Mouse (Mus musculus): ENCODE measurements at regions not wholly inside any gene's neighbourhood (a gene's known extent, or its start where the extent isn't known, plus 50 kb on each side); places are given as distances from the start of the nearest gene placed in this dataset.

DNA sequence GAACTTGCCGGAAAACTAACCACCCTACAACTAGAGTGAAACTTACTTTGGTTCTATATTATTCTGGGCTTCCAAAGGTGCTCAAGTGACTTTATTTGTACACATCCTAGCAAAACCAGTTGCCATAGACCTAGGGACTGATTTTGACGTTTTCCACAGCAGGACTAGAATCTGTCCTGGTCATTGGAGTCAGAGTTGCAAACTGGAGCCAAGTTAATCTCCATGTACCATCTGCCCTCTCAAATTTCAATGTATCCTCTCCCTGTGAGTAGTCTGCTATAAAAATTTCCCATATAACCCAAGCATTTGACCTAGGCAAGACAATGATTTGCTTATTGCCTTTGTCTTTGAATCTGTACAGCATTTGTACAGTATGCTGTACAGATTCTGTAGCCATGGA is 252.4 kb downstream of the 9330182O14Rik start:
- H3K36me3 ChIP-seq (ENCODE audit: control insufficient read depth, insufficient read depth, low read length), result no peaks in the 10 kb centered on the region
- H3K4me3 ChIP-seq (ENCODE audit: insufficient read depth, low read depth, low read length), result no peak overlapping the region
- 80% methylated on average over 2 of the region's 2 CpGs for WGBS
- H3K27ac ChIP-seq (ENCODE audit: insufficient read depth, low read depth, low read length), result no peak overlapping the region
- H3K4me1 ChIP-seq (ENCODE audit: control insufficient read depth, insufficient read depth, low read length), result no peaks in the 10 kb centered on the region
- H3K27me3 ChIP-seq (replicated peaks; ENCODE audit: control insufficient read depth, insufficient read depth, low read length), result no peaks in the 10 kb centered on the region
- TF ChIP-seq POLR2A (IDR thresholded peaks at IDR 0.05; ENCODE audit: low read depth, low read length) (no peak), CTCF (conservative IDR thresholded peaks at IDR 0.05; ENCODE audit: insufficient read depth, insufficient read length, low read depth, low read length) (no peak)
- no peak for DNase-seq

DNA sequence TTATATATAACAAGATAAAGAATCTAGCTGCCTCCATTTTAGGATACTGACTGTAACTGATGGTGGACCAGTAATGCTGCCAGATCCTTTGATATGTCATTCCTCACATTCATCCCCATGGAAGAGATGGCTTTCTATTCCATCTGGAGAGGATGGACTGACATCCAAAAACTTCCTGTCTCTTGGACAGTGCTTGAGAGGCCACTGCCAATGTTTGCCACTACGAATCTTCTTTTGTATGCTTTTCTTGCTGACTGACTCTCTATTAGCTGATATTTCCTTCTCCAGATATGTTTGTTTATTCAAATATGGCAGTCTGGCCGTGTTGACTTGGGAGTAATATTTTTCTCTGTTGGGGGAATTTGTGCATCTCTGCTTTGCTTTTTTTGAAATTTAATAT is 253.6 kb downstream of the 9330182O14Rik start:
- no peaks in the 10 kb centered on the region for H3K27me3 ChIP-seq (replicated peaks; ENCODE audit: control insufficient read depth, insufficient read depth, low read length)
- 42% methylated on average over 2 of the region's 2 CpGs for WGBS
- TF ChIP-seq CTCF (conservative IDR thresholded peaks at IDR 0.05; ENCODE audit: insufficient read depth, insufficient read length, low read depth, low read length), result no peak
- TF ChIP-seq POLR2A (IDR thresholded peaks at IDR 0.05; ENCODE audit: low read depth, low read length), result no peak
- H3K36me3 ChIP-seq (ENCODE audit: control insufficient read depth, insufficient read depth, low read length), result no peaks in the 10 kb centered on the region
- no peak overlapping the region for H3K27ac ChIP-seq (ENCODE audit: insufficient read depth, low read depth, low read length)
- H3K4me1 ChIP-seq (ENCODE audit: control insufficient read depth, insufficient read depth, low read length), result no peaks in the 10 kb centered on the region
- DNase-seq, result no peak
- no peak overlapping the region for H3K4me3 ChIP-seq (ENCODE audit: insufficient read depth, low read depth, low read length)

DNA sequence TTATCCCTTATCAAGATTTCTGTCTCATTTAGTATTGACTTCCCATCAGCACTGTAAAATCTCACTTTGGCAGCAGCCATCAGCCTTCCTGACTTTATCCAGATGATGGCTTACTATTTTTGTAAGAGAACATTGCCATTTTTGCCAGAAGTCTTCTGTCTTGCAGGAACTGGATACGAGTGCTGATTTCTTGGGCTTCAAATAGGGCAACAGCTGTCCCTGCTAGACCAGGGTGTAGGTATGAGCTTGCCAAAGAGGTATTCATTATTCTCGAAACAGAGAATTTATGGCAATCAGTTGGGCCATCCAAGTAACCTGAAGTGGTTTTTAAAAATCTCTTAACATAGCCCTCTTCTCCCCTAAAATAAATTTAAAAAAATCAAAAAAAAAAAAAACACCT is 254.6 kb downstream of the 9330182O14Rik start:
- H3K27me3 ChIP-seq (replicated peaks; ENCODE audit: control insufficient read depth, insufficient read depth, low read length), result no peaks in the 10 kb centered on the region
- no peak overlapping the region for H3K27ac ChIP-seq (ENCODE audit: insufficient read depth, low read depth, low read length)
- H3K4me3 ChIP-seq (ENCODE audit: insufficient read depth, low read depth, low read length), result no peak overlapping the region
- DNase-seq, result no peak
- H3K4me1 ChIP-seq (ENCODE audit: control insufficient read depth, insufficient read depth, low read length), result no peaks in the 10 kb centered on the region
- H3K36me3 ChIP-seq (ENCODE audit: control insufficient read depth, insufficient read depth, low read length), result no peaks in the 10 kb centered on the region
- TF ChIP-seq CTCF (conservative IDR thresholded peaks at IDR 0.05; ENCODE audit: insufficient read depth, insufficient read length, low read depth, low read length) (no peak), POLR2A (IDR thresholded peaks at IDR 0.05; ENCODE audit: low read depth, low read length) (no peak)
- WGBS, result 76% methylated on average over 2 of the region's 2 CpGs

DNA sequence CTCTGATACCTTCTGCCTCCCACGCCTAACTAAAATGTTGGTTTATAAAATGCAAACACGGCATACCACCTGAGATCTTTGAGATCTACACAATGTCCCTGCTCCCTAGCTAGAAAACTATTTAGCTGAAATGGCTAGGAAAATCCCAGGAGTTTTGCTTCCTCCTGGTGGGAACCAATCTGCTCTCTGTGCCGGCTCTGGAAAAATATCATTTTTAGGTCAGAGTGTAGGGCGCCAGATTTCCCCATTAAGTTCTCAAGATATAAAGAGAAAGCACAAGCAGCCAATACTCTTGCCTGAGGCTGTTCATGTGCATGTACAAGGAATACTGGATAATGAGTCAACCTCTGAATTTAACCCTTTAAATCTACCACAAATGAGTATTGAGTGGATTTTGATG is 301.0 kb downstream of the 9330182O14Rik start:
- Histone ChIP-seq H3K36me3 (ENCODE audit: control insufficient read depth, insufficient read depth, low read length) (no peaks in the 10 kb centered on the region), H3K4me3 (ENCODE audit: insufficient read depth, low read depth, low read length) (no peak overlapping the region), H3K27ac (ENCODE audit: insufficient read depth, low read depth, low read length) (no peak overlapping the region), H3K27me3 (replicated peaks; ENCODE audit: control insufficient read depth, insufficient read depth, low read length) (no peaks in the 10 kb centered on the region), H3K4me1 (ENCODE audit: control insufficient read depth, insufficient read depth, low read length) (no peaks in the 10 kb centered on the region)
- DNase-seq, result no peak
- WGBS, result 83% methylated on average over 4 of the region's 4 CpGs
- TF ChIP-seq CTCF (conservative IDR thresholded peaks at IDR 0.05; ENCODE audit: insufficient read depth, insufficient read length, low read depth, low read length) (no peak), POLR2A (IDR thresholded peaks at IDR 0.05; ENCODE audit: low read depth, low read length) (no peak)

DNA sequence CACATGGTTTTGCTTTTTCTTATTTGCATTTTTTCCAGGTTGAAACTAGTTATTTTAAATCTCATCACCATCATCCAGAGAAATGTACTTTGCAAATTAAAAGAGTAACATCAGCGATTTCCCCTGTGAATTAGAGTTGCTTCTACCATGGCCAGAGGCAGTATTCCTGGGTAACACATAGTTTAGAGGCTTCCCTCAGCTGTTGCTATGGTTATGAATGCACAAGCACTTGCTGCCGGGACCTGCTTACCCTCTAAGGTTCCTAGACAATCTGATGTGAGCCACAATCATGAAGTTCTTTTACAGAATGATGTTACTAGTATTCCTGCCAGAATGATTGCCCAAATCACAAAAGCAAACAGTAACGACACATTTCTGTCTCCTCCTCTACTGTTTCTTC is 302.5 kb downstream of the 9330182O14Rik start:
- WGBS, result 56% methylated on average over 3 of the region's 3 CpGs
- Histone ChIP-seq H3K36me3 (ENCODE audit: control insufficient read depth, insufficient read depth, low read length) (no peaks in the 10 kb centered on the region), H3K4me3 (ENCODE audit: insufficient read depth, low read depth, low read length) (no peak overlapping the region), H3K27ac (ENCODE audit: insufficient read depth, low read depth, low read length) (no peak overlapping the region), H3K27me3 (replicated peaks; ENCODE audit: control insufficient read depth, insufficient read depth, low read length) (no peaks in the 10 kb centered on the region), H3K4me1 (ENCODE audit: control insufficient read depth, insufficient read depth, low read length) (no peaks in the 10 kb centered on the region)
- TF ChIP-seq CTCF (conservative IDR thresholded peaks at IDR 0.05; ENCODE audit: insufficient read depth, insufficient read length, low read depth, low read length) (no peak), POLR2A (IDR thresholded peaks at IDR 0.05; ENCODE audit: low read depth, low read length) (no peak)
- no peak for DNase-seq

DNA sequence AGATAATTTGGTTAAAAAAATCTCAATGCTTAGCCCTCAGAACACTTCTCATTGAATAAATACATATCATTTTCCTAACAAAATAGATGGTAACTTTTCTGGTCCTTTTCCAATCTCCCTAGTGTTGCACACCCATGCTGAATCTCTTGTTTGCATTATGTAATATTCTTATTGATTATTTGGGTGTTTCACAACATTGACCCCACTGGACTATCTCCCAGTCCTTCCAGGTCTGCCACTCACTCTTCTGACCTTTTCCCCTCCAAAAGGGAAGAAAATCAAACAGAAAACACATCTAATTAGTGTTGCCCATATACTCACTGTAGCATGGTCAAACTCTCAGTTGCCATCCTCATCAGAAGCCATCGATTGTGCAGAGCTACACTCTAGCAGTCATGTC is 305.7 kb downstream of the 9330182O14Rik start:
- DNase-seq, result no peak
- TF ChIP-seq POLR2A (IDR thresholded peaks at IDR 0.05; ENCODE audit: low read depth, low read length) (no peak), CTCF (conservative IDR thresholded peaks at IDR 0.05; ENCODE audit: insufficient read depth, insufficient read length, low read depth, low read length) (no peak)

DNA sequence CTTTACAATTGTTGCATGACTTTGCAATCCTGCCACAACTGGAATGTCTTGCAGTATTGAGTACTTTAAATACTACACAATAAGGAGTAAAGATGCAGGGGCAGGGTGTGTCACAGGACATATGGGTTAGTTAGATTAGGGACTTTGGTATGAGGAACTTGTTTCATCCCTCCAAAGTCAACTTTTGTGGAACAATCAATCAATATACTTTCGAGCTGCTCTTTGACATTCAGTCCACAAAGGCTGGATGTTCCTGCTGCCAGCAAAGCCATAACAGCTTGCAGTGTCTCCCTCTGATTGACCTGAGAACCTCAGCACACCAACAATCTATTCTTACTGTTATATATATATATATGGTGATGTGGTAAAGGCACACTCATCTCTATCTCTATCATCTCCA is 314.5 kb downstream of the 9330182O14Rik start:
- Histone ChIP-seq H3K4me1 (ENCODE audit: control insufficient read depth, insufficient read depth, low read length) (no peaks in the 10 kb centered on the region), H3K27me3 (replicated peaks; ENCODE audit: control insufficient read depth, insufficient read depth, low read length) (no peaks in the 10 kb centered on the region), H3K4me3 (ENCODE audit: insufficient read depth, low read depth, low read length) (no peak overlapping the region), H3K27ac (ENCODE audit: insufficient read depth, low read depth, low read length) (no peak overlapping the region), H3K36me3 (ENCODE audit: control insufficient read depth, insufficient read depth, low read length) (no peaks in the 10 kb centered on the region)
- TF ChIP-seq CTCF (conservative IDR thresholded peaks at IDR 0.05; ENCODE audit: insufficient read depth, insufficient read length, low read depth, low read length) (no peak), POLR2A (IDR thresholded peaks at IDR 0.05; ENCODE audit: low read depth, low read length) (no peak)
- no peak for DNase-seq
- 73% methylated on average over 1 of the region's 1 CpGs for WGBS

More for the DNA sequence above, 305.7 kb downstream of the 9330182O14Rik start:
- H3K36me3 ChIP-seq (ENCODE audit: control insufficient read depth, insufficient read depth, low read length), result no peaks in the 10 kb centered on the region
- no peaks in the 10 kb centered on the region for H3K27me3 ChIP-seq (replicated peaks; ENCODE audit: control insufficient read depth, insufficient read depth, low read length)
- H3K4me1 ChIP-seq (ENCODE audit: control insufficient read depth, insufficient read depth, low read length), result no peaks in the 10 kb centered on the region
- WGBS, result 94% methylated on average over 1 of the region's 1 CpGs
- no peak overlapping the region for H3K4me3 ChIP-seq (ENCODE audit: insufficient read depth, low read depth, low read length)
- no peak overlapping the region for H3K27ac ChIP-seq (ENCODE audit: insufficient read depth, low read depth, low read length)

DNA sequence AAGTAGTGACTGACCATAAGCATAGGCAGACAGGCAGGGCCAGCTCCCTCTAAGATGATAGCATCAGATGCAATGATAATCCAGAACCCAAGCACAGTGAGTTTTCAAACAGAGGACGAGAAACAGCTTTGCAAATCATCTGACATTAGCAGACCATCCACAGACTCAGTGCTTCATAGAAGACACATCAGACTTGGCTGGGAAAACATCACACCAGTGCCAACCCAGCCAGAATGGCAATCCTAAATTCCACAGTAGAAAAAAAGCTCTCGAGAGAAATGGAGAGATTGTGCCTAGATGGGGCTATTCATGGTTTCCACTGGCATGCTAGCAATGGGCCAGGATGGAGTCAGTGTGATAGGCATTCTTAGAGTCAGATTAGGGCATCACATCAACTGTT is 319.1 kb downstream of the 9330182O14Rik start:
- Histone ChIP-seq H3K27ac (ENCODE audit: insufficient read depth, low read depth, low read length) (no peak overlapping the region), H3K4me1 (ENCODE audit: control insufficient read depth, insufficient read depth, low read length) (no peaks in the 10 kb centered on the region), H3K4me3 (ENCODE audit: insufficient read depth, low read depth, low read length) (no peak overlapping the region), H3K27me3 (replicated peaks; ENCODE audit: control insufficient read depth, insufficient read depth, low read length) (no peaks in the 10 kb centered on the region), H3K36me3 (ENCODE audit: control insufficient read depth, insufficient read depth, low read length) (no peaks in the 10 kb centered on the region)
- TF ChIP-seq CTCF (conservative IDR thresholded peaks at IDR 0.05; ENCODE audit: insufficient read depth, insufficient read length, low read depth, low read length) (no peak), POLR2A (IDR thresholded peaks at IDR 0.05; ENCODE audit: low read depth, low read length) (no peak)
- no peak for DNase-seq
- WGBS, result 75% methylated on average over 2 of the region's 2 CpGs

Data from kidney, adult 2 months (tissue).